Mouse (Mus musculus) hematopoietic multipotent progenitor cell, adult 10-12 weeks (in vitro differentiated cells): ENCODE measurements around the gene Bicral. TPM values are rescaled to one million over a fixed set of nuclear protein-coding genes. Genes with fewer than 3 reads are reported as not detected.

Experiments
- polyA plus RNA-seq: library from polyadenylated mRNA; stranded (reverse); fragments of >175 nt; gene quantifications from 2 replicates; pipeline ENCODE4 v1.2.3, GENCODE M21; 2012; ENCODE audit warnings: low replicate concordance

Gene Bicral
- 34.9 and 36.9 TPM in 2 replicates for polyA plus RNA-seq

DNA sequence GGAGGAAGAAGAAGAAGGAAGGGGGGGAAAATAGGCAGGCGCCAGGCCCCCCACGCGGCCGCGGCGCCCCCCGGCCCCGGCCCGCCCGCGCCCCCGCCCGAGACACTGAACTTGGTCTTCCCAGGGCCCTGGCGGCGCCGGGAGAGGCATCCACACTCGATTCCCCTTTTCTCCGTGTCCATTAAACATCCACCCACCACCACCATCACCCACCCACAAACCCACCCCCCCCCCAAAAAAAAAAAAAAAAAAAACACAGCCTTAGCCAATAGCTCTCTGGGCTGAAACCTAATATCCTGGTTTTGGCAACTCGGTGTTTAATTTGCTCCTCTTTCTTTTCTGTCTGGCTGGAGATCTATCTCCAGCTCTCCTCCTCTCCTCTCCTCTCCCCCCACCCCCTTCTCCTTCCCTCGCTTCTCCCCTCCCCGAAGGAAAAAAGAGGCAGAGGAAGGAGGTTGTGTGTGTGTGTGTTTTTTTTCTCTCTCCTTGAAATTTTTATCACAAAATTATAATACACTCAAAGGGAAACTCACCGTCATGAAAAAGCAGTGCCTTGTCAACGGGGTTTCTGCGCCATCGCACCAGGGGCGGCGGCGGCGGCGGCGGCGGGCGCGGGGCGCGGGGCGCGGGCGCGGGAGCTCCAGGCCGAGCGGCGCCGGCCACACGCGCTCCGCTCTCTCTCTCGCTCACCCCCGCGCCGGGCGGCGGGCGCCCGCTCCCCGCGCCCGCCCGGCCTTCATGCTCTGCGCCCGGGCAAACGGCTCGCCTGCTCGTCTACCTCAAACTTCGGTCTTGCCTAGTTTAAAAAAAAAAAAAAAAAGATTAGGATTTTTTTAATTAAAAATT is at the start of gene Bicral:
Bicral (minus strand) TSS at position 580 of the 846 bp plus-strand sequence.

DNA sequence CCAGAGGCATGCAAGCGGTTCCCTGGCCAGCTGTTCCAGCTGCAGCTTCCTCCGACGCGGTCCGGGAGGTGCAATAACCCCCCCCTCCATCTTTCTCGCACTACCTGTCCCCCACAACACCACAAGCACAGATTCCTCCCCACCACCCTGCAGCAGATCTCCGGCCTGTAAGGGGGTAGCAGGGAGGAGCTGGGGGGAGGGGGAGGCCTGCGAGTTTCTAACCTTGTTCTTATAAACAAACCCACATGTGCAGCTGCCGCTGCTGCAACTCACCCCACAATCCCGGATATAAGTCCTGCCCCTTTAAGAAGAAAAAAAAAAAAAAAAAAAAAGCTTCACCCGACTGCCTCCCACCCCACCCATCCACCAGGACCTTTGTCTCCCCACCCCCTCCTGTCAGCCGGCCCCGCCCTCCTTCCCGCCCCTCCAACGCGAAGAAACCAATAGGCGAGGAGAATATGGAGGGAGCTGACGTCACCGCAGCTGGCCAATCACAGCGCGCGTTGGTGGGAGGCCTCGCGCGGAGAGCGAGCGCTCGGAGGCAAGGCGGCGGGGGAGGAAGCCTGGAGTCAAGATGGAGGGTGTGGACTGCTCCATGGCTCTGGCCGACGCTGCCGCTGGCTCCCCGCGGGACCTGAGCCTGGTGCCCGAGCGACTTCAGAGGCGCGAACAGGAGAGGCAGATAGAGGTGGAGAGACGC is 32.0 kb upstream of the Bicral start, which contains the start of gene Tbcc:
Tbcc (plus strand) TSS at position 569 of the 700 bp plus-strand sequence.

DNA sequence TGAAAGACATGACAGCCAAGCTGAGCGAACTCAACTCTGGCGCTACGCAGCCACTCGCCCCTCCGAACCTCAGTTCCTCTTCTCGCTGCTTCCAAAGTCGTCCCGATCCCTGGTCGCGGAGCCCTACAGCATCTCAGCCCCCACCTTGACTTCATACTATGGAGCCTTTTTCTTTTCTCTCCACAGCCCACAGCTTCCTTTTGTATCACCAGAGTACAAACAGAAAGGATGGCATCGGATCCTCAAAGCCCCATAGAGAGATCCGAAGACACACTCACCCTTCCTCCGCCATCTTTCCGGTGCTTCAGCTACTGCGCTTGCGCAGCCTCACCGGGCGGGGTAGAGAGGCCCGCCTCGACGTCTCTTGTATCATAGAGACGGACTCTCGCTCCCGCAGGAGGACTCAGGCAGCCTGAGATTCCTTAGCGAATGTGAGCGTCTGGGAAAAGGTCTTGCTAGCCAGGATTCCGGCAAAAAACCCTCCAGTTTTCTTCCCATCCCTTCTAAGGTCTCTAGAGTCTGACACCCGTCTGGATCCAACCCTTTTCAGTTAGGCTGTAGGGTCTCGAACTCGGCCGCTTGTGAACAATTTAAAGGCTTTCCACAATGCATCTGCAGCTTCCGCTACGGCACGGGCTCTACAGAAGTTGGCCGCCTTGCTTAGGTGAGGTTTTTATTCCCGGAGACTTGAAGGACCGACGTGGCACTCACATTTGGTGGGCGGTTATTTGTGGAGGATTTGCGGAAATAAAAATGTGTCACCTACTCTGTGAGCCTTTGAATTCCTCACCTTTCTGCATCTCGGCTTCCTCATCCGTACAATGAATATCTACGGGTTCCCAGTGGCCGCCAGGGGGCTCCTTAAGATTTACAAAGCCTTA is 75.7 kb downstream of the Bicral start, which contains the start of gene Rpl7l1:
Rpl7l1 (minus strand) TSS at position 332 of the 881 bp plus-strand sequence.

DNA sequence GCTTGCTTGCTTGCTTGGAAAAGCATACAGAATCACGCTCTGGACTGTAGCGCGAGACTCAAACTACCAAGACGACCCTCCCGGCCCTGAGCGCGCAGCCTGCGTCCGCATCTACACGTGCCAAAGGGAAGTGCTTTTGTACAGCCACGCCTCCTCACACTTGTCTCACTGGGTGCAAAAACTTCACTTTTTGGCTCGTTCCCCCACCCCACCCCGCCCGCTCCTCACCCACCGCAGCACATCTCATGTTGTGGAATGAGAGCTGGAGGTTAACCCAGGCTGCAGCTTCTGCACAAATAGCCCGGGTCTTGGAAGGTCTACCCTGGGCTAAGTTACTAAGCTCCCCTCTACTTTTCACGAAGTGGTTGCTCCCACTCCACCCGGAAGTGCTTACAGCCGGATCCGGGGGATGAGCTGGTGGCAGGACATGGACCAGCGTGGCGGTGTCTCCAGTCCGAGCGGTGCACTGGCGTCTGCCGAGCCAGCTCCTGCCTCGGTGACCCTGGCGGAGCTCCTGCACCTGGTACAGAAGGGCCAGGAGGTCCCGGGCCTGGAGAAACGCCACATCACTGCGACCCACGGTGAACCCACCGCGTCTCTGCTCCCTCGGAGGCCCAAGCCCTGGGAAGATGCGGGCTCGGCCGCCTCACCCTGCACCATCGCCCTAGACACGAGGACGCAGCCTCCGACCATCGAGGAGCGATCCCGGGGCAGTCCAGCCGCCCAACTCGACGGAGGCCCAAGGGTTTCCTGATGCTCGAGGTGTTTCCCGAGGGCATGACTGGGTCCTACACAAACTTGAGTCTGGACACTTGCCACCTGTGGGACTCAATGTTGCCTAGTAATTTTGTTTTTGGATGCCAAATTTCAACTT is 85.6 kb downstream of the Bicral start, which contains the start of gene 2310039H08Rik:
2310039H08Rik (plus strand) TSS at position 232 of the 874 bp plus-strand sequence.

GRCm38 (mm10) chr17:46763544-46763943 is 94.7 kb downstream of the Bicral start, which contains the start of gene Ptcra:
Gene Ptcra (minus strand): TSS chr17:46763712.

DNA sequence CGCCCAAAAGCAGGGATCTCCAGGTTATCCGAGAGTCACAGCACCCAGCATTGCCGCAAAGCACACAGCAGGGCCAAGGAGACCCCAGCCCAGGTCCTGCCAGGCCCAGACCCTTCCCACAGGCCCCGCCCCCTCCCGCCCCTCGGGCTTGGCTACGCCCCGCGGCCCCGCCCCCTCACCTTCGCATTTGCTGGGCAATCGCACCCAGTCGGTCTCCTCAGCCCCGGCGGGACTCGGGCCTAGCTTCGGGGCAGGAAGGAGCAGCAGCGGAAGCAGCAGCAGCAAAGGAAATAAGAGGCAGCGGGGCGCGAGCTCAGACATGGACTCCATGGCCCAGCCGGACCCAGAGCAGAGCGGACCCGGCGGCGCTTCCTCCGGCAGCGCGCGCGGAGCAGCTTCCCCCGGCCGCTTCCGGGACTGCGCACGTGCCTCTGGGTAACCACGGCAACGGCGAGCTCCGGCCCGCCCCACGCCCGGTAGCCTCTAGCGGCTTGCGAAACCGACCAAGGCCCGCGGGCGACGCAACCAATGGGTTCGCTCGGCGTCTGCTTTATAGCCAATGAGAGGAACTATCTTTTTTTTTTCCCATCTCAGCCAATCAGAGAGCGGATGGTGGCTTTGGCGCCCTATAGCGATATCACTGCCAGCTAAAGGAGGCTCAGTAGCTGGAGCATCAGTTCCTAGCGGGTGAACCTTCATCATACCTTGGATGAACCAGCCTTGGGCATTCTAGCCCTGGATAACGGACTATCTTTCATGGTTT is 106.3 kb downstream of the Bicral start, which contains the start of gene Cnpy3:
Cnpy3 (minus strand) TSS at position 421 of the 763 bp plus-strand sequence.

Other genes starting within 250 kb of the Bicral start
- gene Ptk7, start 229.0 kb downstream of the Bicral start, polyA plus RNA-seq: 0.14 and 0.42 TPM in 2 replicates
- 18.7 and 38.4 TPM in 2 replicates for gene Klc4, start 212.5 kb downstream of the Bicral start, polyA plus RNA-seq
- 255 and 478 TPM in 2 replicates for gene Mrpl2, start 212.3 kb downstream of the Bicral start, polyA plus RNA-seq
- 12.2 and 17.3 TPM in 2 replicates for gene Cul7, start 208.1 kb downstream of the Bicral start, polyA plus RNA-seq
- 23.1 and 32.5 TPM in 2 replicates for gene Rrp36, start 184.1 kb downstream of the Bicral start, polyA plus RNA-seq
- gene Mea1, start 179.7 kb downstream of the Bicral start, polyA plus RNA-seq: 79.8 and 115 TPM in 2 replicates
- gene Klhdc3, start 177.6 kb downstream of the Bicral start, polyA plus RNA-seq: 113 and 240 TPM in 2 replicates
- 46.9 and 60.4 TPM in 2 replicates for gene Ppp2r5d, start 153.4 kb downstream of the Bicral start, polyA plus RNA-seq
- 42.8 and 56.8 TPM in 2 replicates for gene Pex6, start 147.0 kb downstream of the Bicral start, polyA plus RNA-seq
- gene Gnmt, start 129.3 kb downstream of the Bicral start, polyA plus RNA-seq: 0.85 and 1.8 TPM in 2 replicates
- 189 and 315 TPM in 2 replicates for gene Cnpy3, start 106.3 kb downstream of the Bicral start, polyA plus RNA-seq
- 0.14 and 0.18 TPM in 2 replicates for gene Ptcra, start 94.8 kb downstream of the Bicral start, polyA plus RNA-seq
- gene 2310039H08Rik, start 85.8 kb downstream of the Bicral start, polyA plus RNA-seq: 65.1 and 146 TPM in 2 replicates
- 3.3 and 8.9 TPM in 2 replicates for gene Rpl7l1, start 75.8 kb downstream of the Bicral start, polyA plus RNA-seq
- gene Tbcc, start 32.2 kb upstream of the Bicral start, polyA plus RNA-seq: 22.4 and 41.4 TPM in 2 replicates
- not detected in 2 replicates for gene Prph2, start 52.0 kb upstream of the Bicral start, polyA plus RNA-seq
- 14.3 and 17.3 TPM in 2 replicates for gene Ubr2, start 152.1 kb upstream of the Bicral start, polyA plus RNA-seq